Mouse (Mus musculus) ES-E14 (cell line): Measurements from ENCODE around the gene Letm1. TPM values are rescaled to one million over a fixed set of nuclear protein-coding genes. Genes with fewer than 3 reads are reported as not detected.

Source experiments
- DNase-seq: peaks from one replicate; pipeline ENCODE4 v3.0.0-alpha.2; 2013; ENCODE audit warnings: low read depth, low spot score
- H3K27ac ChIP-seq: 2 replicates; pipeline ENCODE4 v1.5.1; 2012; ENCODE audit warnings: low read depth, mild to moderate bottlenecking, low read length, moderate library complexity, mixed read lengths; ENCODE audit not compliant: poor library complexity, insufficient read depth, severe bottlenecking
- H3K36me3 ChIP-seq: 2 replicates; pipeline ENCODE4 v1.6.1; 2012; ENCODE audit warnings: mild to moderate bottlenecking, low read length, moderate library complexity, mixed read lengths; ENCODE audit not compliant: control insufficient read depth, poor library complexity, insufficient read depth, severe bottlenecking
- H3K4me1 ChIP-seq, 2 experiments: fragments of 150-350 bp in 1 of 2; sonication (generic) in 1 of 2; 2 replicates each; pipeline ENCODE4 v1.6.1; 2012; ENCODE audit warnings: low read length in 2 of 2, mild to moderate bottlenecking in 1 of 2, mixed read lengths in 1 of 2; ENCODE audit not compliant: control insufficient read depth in 2 of 2, insufficient read depth in 2 of 2, poor library complexity in 1 of 2
- H3K4me3 ChIP-seq, 2 experiments: fragments of 150-350 bp in 1 of 2; sonication (generic) in 1 of 2; 2 replicates each; pipeline ENCODE4 v1.5.1; 2012; ENCODE audit warnings: low read length in 2 of 2, low read depth in 1 of 2, mild to moderate bottlenecking in 1 of 2, mixed read lengths in 1 of 2; ENCODE audit not compliant: insufficient read depth in 1 of 2, poor library complexity in 1 of 2, severe bottlenecking in 1 of 2
- H3K9ac ChIP-seq: 2 replicates; pipeline ENCODE4 v1.6.1; 2012; ENCODE audit warnings: low read depth, mild to moderate bottlenecking, low read length, mixed read lengths; ENCODE audit not compliant: poor library complexity, insufficient read depth, severe bottlenecking
- H3K9me3 ChIP-seq: fragments of 150-350 bp; sonication (generic); 2 replicates; pipeline ENCODE4 v1.6.1; 2012; ENCODE audit warnings: low read depth, mild to moderate bottlenecking, low read length; ENCODE audit not compliant: control insufficient read depth, insufficient read depth
- CHD2 ChIP-seq: IDR thresholded peaks from 2 replicates; pipeline ENCODE4 v1.6.1; 2014; ENCODE audit warnings: mild to moderate bottlenecking, low read depth, low read length, inconsistent platforms
- HCFC1 ChIP-seq: IDR thresholded peaks from 2 replicates; pipeline ENCODE4 v1.6.1; 2012; ENCODE audit warnings: low read length, inconsistent platforms, borderline replicate concordance; ENCODE audit not compliant: insufficient read depth
- MAFK ChIP-seq: IDR thresholded peaks from 2 replicates; pipeline ENCODE4 v1.6.1; 2014; ENCODE audit warnings: mild to moderate bottlenecking, low read depth, low read length, inconsistent platforms; ENCODE audit not compliant: insufficient read depth
- ZC3H11A ChIP-seq: IDR thresholded peaks from 2 replicates; pipeline ENCODE4 v1.6.1; 2012; ENCODE audit warnings: low read depth, mild to moderate bottlenecking, inconsistent platforms, low read length, borderline replicate concordance
- ZNF384 ChIP-seq: IDR thresholded peaks from 2 replicates; pipeline ENCODE4 v1.6.1; 2012; ENCODE audit warnings: low read depth, low read length, inconsistent platforms
- in situ Hi-C, 2 experiments: fragments of 600-800 bp; cut with MboI; formaldehyde crosslinking; loops; one replicate each; pipeline ENCODE4 v1.15.1; 2025; ENCODE audit warnings: low sequenced_read_pairs in 2 of 2, inconsistent platforms in 1 of 2; ENCODE audit not compliant: unreplicated experiment in 2 of 2
- total RNA-seq: library from RNA; depleted of rRNA; stranded (reverse); fragments of 300-350 nt; gene quantifications from 2 replicates; pipeline ENCODE4 v1.2.3, GENCODE M21; 2012

The Letm1 gene
- total RNA-seq, 1 experiment, result 36.5 TPM

GRCm38 (mm10) chr5:33698669-33699068 is 83.9 kb downstream of the Letm1 start:
- no peaks in the 10 kb centered on the region for H3K36me3 ChIP-seq
- H3K9me3 ChIP-seq, result no peaks in the 10 kb centered on the region
- no peak overlapping the region for H3K27ac ChIP-seq
- in situ Hi-C loops, result no loop called here
- no peak overlapping the region for H3K4me3 ChIP-seq
- no peak overlapping the region for H3K9ac ChIP-seq
- H3K4me1 ChIP-seq, result peaks cover 3 to 6% of the 10 kb centered on the region in 2 experiments; a peak in 3 of 4 replicates
- no peak for TF ChIP-seq HCFC1
- no peak for TF ChIP-seq MAFK
- TF ChIP-seq ZNF384, result no peak
- no peak for DNase-seq

DNA sequence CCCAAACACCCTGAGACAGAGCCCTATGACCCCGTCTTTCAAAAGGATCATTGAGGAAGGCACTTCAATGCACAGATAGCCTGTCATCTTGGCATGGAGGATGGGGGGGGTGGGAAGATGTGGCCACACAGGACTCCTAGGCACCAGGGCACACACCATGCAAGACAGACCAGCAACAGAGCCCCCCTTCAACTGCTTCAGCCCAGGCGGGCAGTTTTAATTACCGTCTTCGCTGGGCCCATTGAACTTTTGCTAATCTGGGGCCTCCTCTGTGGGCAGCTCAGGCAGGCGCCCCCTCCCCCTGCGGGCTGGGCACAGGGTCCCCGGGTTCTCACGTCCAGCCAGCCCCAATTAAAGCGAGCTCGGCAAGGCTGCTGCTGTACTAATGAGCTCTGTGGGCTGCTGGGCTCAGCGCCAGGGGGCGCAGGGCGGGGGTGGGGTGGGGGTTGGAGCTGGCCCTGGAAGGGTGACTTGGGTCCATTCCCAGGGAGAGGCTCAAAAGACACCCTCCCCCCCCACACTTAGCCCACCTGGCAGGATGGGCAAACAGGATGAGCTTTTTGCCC is 84.6 kb downstream of the Letm1 start:
- no peak overlapping the region for H3K27ac ChIP-seq
- no peaks in the 10 kb centered on the region for H3K9me3 ChIP-seq
- no peak overlapping the region for H3K9ac ChIP-seq
- H3K4me3 ChIP-seq, result no peak overlapping the region
- in situ Hi-C loops, result no loop called here
- no peak for TF ChIP-seq ZNF384
- TF ChIP-seq MAFK, result no peak
- no peak for TF ChIP-seq HCFC1
- TF ChIP-seq ZC3H11A, result no peak
- TF ChIP-seq CHD2, result no peak
- H3K4me1 ChIP-seq, result peaks cover 3 to 6% of the 10 kb centered on the region in 2 experiments; a peak in 3 of 4 replicates
- DNase-seq, result no peak
- H3K36me3 ChIP-seq, result no peaks in the 10 kb centered on the region

DNA sequence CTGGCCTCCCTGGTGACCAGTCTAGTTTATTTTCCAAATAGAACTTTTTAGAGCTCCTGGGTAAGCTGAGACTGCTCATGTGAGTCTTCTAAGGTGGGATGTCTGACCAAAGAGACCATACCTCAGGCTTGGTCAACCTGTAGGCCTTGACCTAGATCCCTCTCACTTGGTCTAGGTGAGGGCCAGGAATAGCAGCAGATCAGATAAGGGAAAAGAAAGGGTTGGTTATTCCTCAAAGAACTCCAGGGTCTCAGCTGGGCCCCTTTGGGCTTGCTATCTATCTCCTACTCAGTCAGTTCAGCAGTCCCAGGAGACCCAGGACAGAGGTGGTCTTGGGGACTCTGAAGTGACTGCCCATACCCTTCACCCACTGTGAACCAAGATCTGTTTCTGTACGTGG is 85.1 kb downstream of the Letm1 start:
- Histone ChIP-seq H3K4me3 (no peak overlapping the region), H3K4me1 (peaks cover 3 to 6% of the 10 kb centered on the region in 2 experiments; a peak in 3 of 4 replicates), H3K27ac (no peak overlapping the region), H3K9ac (no peak overlapping the region), H3K36me3 (no peaks in the 10 kb centered on the region), H3K9me3 (no peaks in the 10 kb centered on the region)
- in situ Hi-C loops, result no loop called here
- TF ChIP-seq HCFC1 (no peak), ZNF384 (no peak), ZC3H11A (no peak), MAFK (no peak), CHD2 (no peak)
- DNase-seq, result no peak

GRCm38 (mm10) chr5:33696430-33696829 is 86.2 kb downstream of the Letm1 start:
- TF ChIP-seq CHD2 (no peak), HCFC1 (no peak), MAFK (no peak), ZNF384 (no peak), ZC3H11A (no peak)
- DNase-seq, result no peak
- Histone ChIP-seq H3K27ac (no peak overlapping the region), H3K4me3 (no peak overlapping the region), H3K36me3 (no peaks in the 10 kb centered on the region), H3K9ac (no peak overlapping the region), H3K4me1 (peaks cover 5 to 6% of the 10 kb centered on the region in 2 experiments; a peak in 3 of 4 replicates), H3K9me3 (no peaks in the 10 kb centered on the region)
- in situ Hi-C loops, result no loop called here
